Mouse (Mus musculus): ENCODE measurements around the gene Fndc3b.

The Fndc3b gene

GRCm38 (mm10) chr3:27709096-27709905 is 1.8 kb downstream of the Fndc3b start:
- DNase-seq (ENCODE audit: low read depth, low spot score) = peak; percentile 40

- no peak for DNase-seq (ENCODE audit: low read depth, low spot score)
Observed at GRCm38 (mm10) chr3:27708581-27708980, 2.5 kb downstream of the Fndc3b start.

GRCm38 (mm10) chr3:27705761-27706160 is 5.3 kb downstream of the Fndc3b start:
- DNase-seq (ENCODE audit: low read depth, low spot score) = no peak

GRCm38 (mm10) chr3:27705056-27705455 is 6.1 kb downstream of the Fndc3b start:
- DNase-seq (ENCODE audit: low read depth, low spot score) = no peak

GRCm38 (mm10) chr3:27704641-27705040 is 6.5 kb downstream of the Fndc3b start:
- no peak for DNase-seq (ENCODE audit: low read depth, low spot score)

- peak; percentile 95 for DNase-seq (ENCODE audit: low read depth, low spot score)
Observed at GRCm38 (mm10) chr3:27703531-27703930, 7.6 kb downstream of the Fndc3b start.

- peak; percentile 84 for DNase-seq (ENCODE audit: low read depth, low spot score)
Observed at GRCm38 (mm10) chr3:27703081-27703480, 8.0 kb downstream of the Fndc3b start.

GRCm38 (mm10) chr3:27698671-27699070 is 12.4 kb downstream of the Fndc3b start:
- DNase-seq (ENCODE audit: low read depth, low spot score) = peak; percentile 50

GRCm38 (mm10) chr3:27696449-27696797 is 14.7 kb downstream of the Fndc3b start:
- DNase-seq (ENCODE audit: low read depth, low spot score) = no peak

- DNase-seq (ENCODE audit: low read depth, low spot score) = peak; percentile 33
Observed at GRCm38 (mm10) chr3:27695612-27696448, 15.3 kb downstream of the Fndc3b start.

GRCm38 (mm10) chr3:27694586-27694985 is 16.5 kb downstream of the Fndc3b start:
- no peak for DNase-seq (ENCODE audit: low read depth, low spot score)

- DNase-seq (ENCODE audit: low read depth, low spot score) = no peak
Observed at GRCm38 (mm10) chr3:27694111-27694510, 17.0 kb downstream of the Fndc3b start.

- DNase-seq (ENCODE audit: low read depth, low spot score) = no peak
Observed at GRCm38 (mm10) chr3:27691486-27692160, 19.5 kb downstream of the Fndc3b start.

GRCm38 (mm10) chr3:27690030-27690429 is 21.1 kb downstream of the Fndc3b start:
- DNase-seq (ENCODE audit: low read depth, low spot score) = no peak

- DNase-seq (ENCODE audit: low read depth, low spot score) = no peak
Observed at GRCm38 (mm10) chr3:27689149-27689865, 21.8 kb downstream of the Fndc3b start.

- DNase-seq (ENCODE audit: low read depth, low spot score) = no peak
Observed at GRCm38 (mm10) chr3:27686732-27687491, 24.2 kb downstream of the Fndc3b start.

- no peak for DNase-seq (ENCODE audit: low read depth, low spot score)
Observed at GRCm38 (mm10) chr3:27685650-27686208, 25.4 kb downstream of the Fndc3b start.

GRCm38 (mm10) chr3:27685134-27685533 is 26.0 kb downstream of the Fndc3b start:
- no peak for DNase-seq (ENCODE audit: low read depth, low spot score)

- no peak for DNase-seq (ENCODE audit: low read depth, low spot score)
Observed at GRCm38 (mm10) chr3:27683374-27683773, 27.7 kb downstream of the Fndc3b start.

- DNase-seq (ENCODE audit: low read depth, low spot score) = no peak
Observed at GRCm38 (mm10) chr3:27677574-27677973, 33.5 kb downstream of the Fndc3b start.
